Mouse (Mus musculus) B cell, adult 67 days (primary cell): ENCODE measurements around the gene Gm21818. TPM values are rescaled to one million over a fixed set of nuclear protein-coding genes. Genes with fewer than 3 reads are reported as not detected.

ENCODE experiments used
- total RNA-seq, 2 experiments: library from RNA; stranded (reverse); gene quantifications; 4 replicates each; pipeline ENCODE4 v1.2.4; 2023

Gene Gm21818
- total RNA-seq, result not detected

GRCm38 (mm10) chr13:120172133-120172532, at the start of gene Gm21818:
Gene Gm21818, plus strand, starts transcription at chr13:120172433.

GRCm38 (mm10) chr13:120139946-120140345, 32.3 kb upstream of the Gm21818 start, which contains the start of gene Gm20767:
Gene Gm20767, plus strand, starts transcription at chr13:120140246.

GRCm38 (mm10) chr13:120215847-120216246, 43.6 kb downstream of the Gm21818 start, which contains the start of gene Gm21762:
Gene Gm21762, minus strand, starts transcription at chr13:120215947.

Other genes with a start within 250 kb of the Gm21818 start
- not detected for gene Gm21761, start 243.2 kb upstream of the Gm21818 start, total RNA-seq
- not detected for gene B020031M17Rik, start 221.6 kb upstream of the Gm21818 start, total RNA-seq
- gene Gm36079, start 145.4 kb upstream of the Gm21818 start, total RNA-seq, result not detected
- gene Gm21188, start 120.2 kb upstream of the Gm21818 start, total RNA-seq, result under 1 TPM in 1 of 2 experiments, not detected in 1; 0.26 TPM
- gene Gm20767, start 32.2 kb upstream of the Gm21818 start, total RNA-seq, result not detected
- gene Gm21762, start 43.5 kb downstream of the Gm21818 start, total RNA-seq, result not detected
- not detected for gene Gm21731, start 66.7 kb downstream of the Gm21818 start, total RNA-seq
- 1 to 10 TPM; 1.1 to 1.3 TPM for gene AF067061, start 90.7 kb downstream of the Gm21818 start, total RNA-seq
- gene BC147527, start 128.0 kb downstream of the Gm21818 start, total RNA-seq, result 1 to 10 TPM; 4.9 to 6.3 TPM
- gene Tcstv3, start 144.4 kb downstream of the Gm21818 start, total RNA-seq, result not detected